Mouse (Mus musculus): ENCODE measurements around the gene Camk2g.

DNA sequence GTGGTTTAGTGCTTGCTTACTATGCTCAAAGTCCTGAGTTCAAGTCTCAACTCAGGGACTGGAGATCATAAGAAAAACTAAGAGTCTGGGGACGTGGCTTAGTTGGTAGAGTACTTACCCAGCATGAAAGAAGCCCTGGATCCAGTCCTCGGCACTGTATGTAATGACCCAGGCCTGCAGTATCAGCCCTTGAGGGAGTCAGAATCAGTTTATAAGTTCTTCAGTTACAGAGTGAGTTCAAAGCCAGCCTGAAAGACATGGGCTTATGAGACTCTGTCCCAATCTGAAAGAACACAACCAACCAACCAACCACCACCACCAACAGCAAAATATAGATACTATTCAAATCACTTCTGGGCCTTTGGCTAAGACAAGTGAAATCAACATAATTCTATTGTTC lies 47.6 kb upstream of the Camk2g start:
- TF ChIP-seq CTCF (IDR thresholded peaks at IDR 0.05; ENCODE audit: low read depth) (no peak), EP300 (IDR thresholded peaks at IDR 0.05; ENCODE audit: low read depth) (no peak)

Measured in liver, embryonic 14.5 days (tissue).